ENCODE assay signal across 12 mouse cellular contexts in the genomic region with DNA sequence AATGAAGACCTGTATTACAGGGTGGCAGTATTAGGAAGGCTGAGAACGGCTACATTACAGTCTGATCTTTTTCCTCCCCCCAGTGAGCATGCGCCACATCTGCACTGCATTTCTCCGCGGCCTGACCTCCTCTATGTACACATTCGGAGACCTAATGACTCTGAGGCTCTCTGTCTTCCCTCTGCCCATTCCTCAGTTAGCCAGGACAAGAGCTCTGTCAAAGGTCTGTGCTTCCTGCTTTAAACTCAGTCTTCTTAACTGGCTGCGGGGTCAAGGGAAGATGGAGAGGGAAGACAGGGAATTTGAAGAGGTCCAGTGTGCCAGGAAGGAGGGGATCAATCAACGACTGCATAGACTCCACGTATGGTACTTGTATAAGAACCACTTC. TPM values are rescaled to one million over a fixed set of nuclear protein-coding genes. Genes with fewer than 3 reads are reported as not detected.
DNase-seq lines count a peak whose midpoint lies in the region; ATAC-seq and TF ChIP-seq lines count a peak whose summit lies in the region.
"Had no signal": no experiment of that assay in that cellular context is flagged by ENCODE, and none has a peak within 500 bp of the region (broad histone marks: within the 10 kb centered on the region; RNA-seq: fewer than 3 reads in every experiment).

No protein-coding gene starts in this region.

- H3K9ac ChIP-seq in heart, embryonic 12.5 days: 0 out of 2 replicates have a peak overlapping the region, but pooled peaks have one; percentile 43
- no peak overlapping the region for H3K9ac ChIP-seq in lung, embryonic 14.5 days
- no peak overlapping the region for H3K9ac ChIP-seq in intestine, embryonic 15.5 days
- no peak overlapping the region for H3K9ac ChIP-seq in stomach, embryonic 15.5 days
- no peak overlapping the region for H3K9ac ChIP-seq in forebrain, postnatal 0 days
- H3K9ac ChIP-seq: forebrain, embryonic 15.5 days; hindbrain, embryonic 15.5 days had no signal

- no peak overlapping the region for H3K4me3 ChIP-seq in heart, embryonic 12.5 days
- no peak overlapping the region for H3K4me3 ChIP-seq in lung, embryonic 14.5 days (ENCODE audit: low read depth, low read length)
- no peak overlapping the region for H3K4me3 ChIP-seq in intestine, embryonic 15.5 days (replicated peaks)
- H3K4me3 ChIP-seq in stomach, embryonic 15.5 days (replicated peaks): no peak overlapping the region
- H3K4me3 ChIP-seq in forebrain, postnatal 0 days (ENCODE audit: low read depth, low read length): no peak overlapping the region
- H3K4me3 ChIP-seq: forebrain, embryonic 15.5 days; hindbrain, embryonic 15.5 days had no signal

- 22% methylated on average over 8 of the region's 8 CpGs for WGBS in heart, embryonic 12.5 days
- WGBS in lung, embryonic 14.5 days: 5% methylated on average over 8 of the region's 8 CpGs
- WGBS in intestine, embryonic 15.5 days: 8% methylated on average over 8 of the region's 8 CpGs
- WGBS in stomach, embryonic 15.5 days: 20% methylated on average over 8 of the region's 8 CpGs
- WGBS in forebrain, postnatal 0 days: 76% methylated on average over 8 of the region's 8 CpGs

- H3K4me2 ChIP-seq in heart, embryonic 12.5 days: peak overlapping the region; percentile 7; the same call in 1 of the 2 replicates
- peak overlapping the region; percentile 10; the same call in 1 of the 2 replicates for H3K4me2 ChIP-seq in lung, embryonic 14.5 days
- H3K4me2 ChIP-seq in intestine, embryonic 15.5 days (replicated peaks): peak overlapping the region; percentile 39; the same call in 1 of the 2 replicates
- H3K4me2 ChIP-seq in stomach, embryonic 15.5 days: peak overlapping the region; percentile 27
- H3K4me2 ChIP-seq in forebrain, postnatal 0 days (ENCODE audit: low read depth): no peak overlapping the region
- H3K4me2 ChIP-seq: forebrain, embryonic 15.5 days; hindbrain, embryonic 15.5 days had no signal

- TF ChIP-seq CTCF in lung, embryonic 14.5 days (IDR thresholded peaks at IDR 0.05; ENCODE audit: low read depth): no peak
- TF ChIP-seq CTCF in forebrain, postnatal 0 days (IDR thresholded peaks at IDR 0.05; ENCODE audit: low read depth): no peak

- no peak for ATAC-seq in heart, embryonic 12.5 days (ENCODE audit: insufficient number of reproducible peaks, low FRiP score)
- ATAC-seq in lung, embryonic 14.5 days (ENCODE audit: insufficient read depth): peak; percentile 14; the same call in 1 of the 2 replicates
- ATAC-seq in intestine, embryonic 15.5 days: peak; percentile 34; the same call in 1 of the 2 replicates
- ATAC-seq in stomach, embryonic 15.5 days (ENCODE audit: insufficient read depth, low FRiP score, low read depth): no peak
- ATAC-seq in forebrain, postnatal 0 days: no peak
- ATAC-seq: forebrain, embryonic 15.5 days had no signal

- no peaks in the 10 kb centered on the region for H3K27me3 ChIP-seq in heart, embryonic 12.5 days (replicated peaks)
- H3K27me3 ChIP-seq in lung, embryonic 14.5 days (ENCODE audit: insufficient read depth, low read length): no peaks in the 10 kb centered on the region
- no peaks in the 10 kb centered on the region for H3K27me3 ChIP-seq in intestine, embryonic 15.5 days (replicated peaks)
- H3K27me3 ChIP-seq in stomach, embryonic 15.5 days (replicated peaks): no peaks in the 10 kb centered on the region
- H3K27me3 ChIP-seq in forebrain, postnatal 0 days (ENCODE audit: insufficient read depth, low read length): no peaks in the 10 kb centered on the region
- H3K27me3 ChIP-seq: forebrain, embryonic 15.5 days; hindbrain, embryonic 15.5 days; Patski had no signal

- no peak for DNase-seq in heart, adult 11 months
- DNase-seq in lung, embryonic 14.5 days: peak; percentile 69
- no peak for DNase-seq in lung, postnatal 36 days
- no peak for DNase-seq in T-cell, adult 2 months (ENCODE audit: low spot score)
- DNase-seq in forebrain, postnatal 0 days: no peak
- DNase-seq: lung, postnatal 4 days had no signal

- H3K27ac ChIP-seq in heart, embryonic 12.5 days (ENCODE audit: poor library complexity, severe bottlenecking): peak overlapping the region; percentile 86
- peak overlapping the region; percentile 69 for H3K27ac ChIP-seq in lung, embryonic 14.5 days (ENCODE audit: low read depth)
- H3K27ac ChIP-seq in intestine, embryonic 15.5 days: peak overlapping the region; percentile 42
- peak overlapping the region; percentile 58 for H3K27ac ChIP-seq in stomach, embryonic 15.5 days
- H3K27ac ChIP-seq in forebrain, postnatal 0 days (ENCODE audit: low read depth, low read length): no peak overlapping the region
- H3K27ac ChIP-seq: forebrain, embryonic 15.5 days; hindbrain, embryonic 15.5 days had no signal

- no peaks in the 10 kb centered on the region for H3K9me3 ChIP-seq in heart, embryonic 12.5 days (replicated peaks)
- no peaks in the 10 kb centered on the region for H3K9me3 ChIP-seq in lung, embryonic 14.5 days (ENCODE audit: low read depth, low read length)
- H3K9me3 ChIP-seq in intestine, embryonic 15.5 days: no peaks in the 10 kb centered on the region
- no peaks in the 10 kb centered on the region for H3K9me3 ChIP-seq in stomach, embryonic 15.5 days
- H3K9me3 ChIP-seq in forebrain, postnatal 0 days (ENCODE audit: low read length): no peaks in the 10 kb centered on the region
- H3K9me3 ChIP-seq: forebrain, embryonic 15.5 days; hindbrain, embryonic 15.5 days had no signal

- no peaks in the 10 kb centered on the region for H3K36me3 ChIP-seq in heart, embryonic 12.5 days
- H3K36me3 ChIP-seq in lung, embryonic 14.5 days (ENCODE audit: insufficient read depth): no peaks in the 10 kb centered on the region
- H3K36me3 ChIP-seq in intestine, embryonic 15.5 days: no peaks in the 10 kb centered on the region
- no peaks in the 10 kb centered on the region for H3K36me3 ChIP-seq in stomach, embryonic 15.5 days
- no peaks in the 10 kb centered on the region for H3K36me3 ChIP-seq in forebrain, postnatal 0 days (ENCODE audit: insufficient read depth)
- H3K36me3 ChIP-seq: forebrain, embryonic 15.5 days; hindbrain, embryonic 15.5 days had no signal

- H3K4me1 ChIP-seq in heart, embryonic 12.5 days (replicated peaks): peaks cover 84% of the 10 kb centered on the region
- H3K4me1 ChIP-seq in lung, embryonic 14.5 days (ENCODE audit: insufficient read depth): peaks cover 33% of the 10 kb centered on the region
- H3K4me1 ChIP-seq in intestine, embryonic 15.5 days (replicated peaks): peaks cover 71% of the 10 kb centered on the region
- peaks cover 61% of the 10 kb centered on the region for H3K4me1 ChIP-seq in stomach, embryonic 15.5 days
- H3K4me1 ChIP-seq in forebrain, postnatal 0 days (ENCODE audit: insufficient read depth): no peaks in the 10 kb centered on the region

RNA-seq across cellular contexts. Expression of a gene that starts 39.9 kb away (rescaled TPM):
- polyA plus RNA-seq in heart, embryonic 12.5 days (2016; fragmentation: Nextera tagmentation; extraction: Ambion mirVana): 27.0 and 28.1 TPM in 2 replicates
- 19.8 and 21.0 TPM in 2 replicates for polyA plus RNA-seq in lung, embryonic 14.5 days (2014; fragmentation: Nextera tagmentation; extraction: Ambion mirVana)
- 23.5 and 26.0 TPM in 2 replicates for polyA plus RNA-seq in intestine, embryonic 15.5 days (2015; fragmentation: Nextera tagmentation; extraction: Ambion mirVana)
- polyA plus RNA-seq in stomach, embryonic 15.5 days (2015; fragmentation: Nextera tagmentation; extraction: Ambion mirVana): 22.4 and 25.7 TPM in 2 replicates
- 5.0 and 5.9 TPM in 2 replicates for total RNA-seq in forebrain, postnatal 0 days (2014; rRNA removed)
- polyA plus RNA-seq in forebrain, postnatal 0 days (2015; fragmentation: Nextera tagmentation; extraction: Ambion mirVana): 3.2 and 3.5 TPM in 2 replicates

Comparison
In these comparisons a context has a peak if more than half of its experiments do, and no peak if none do; other contexts are left out.
1. ATAC-seq: peak in lung, embryonic 14.5 days (single experiment) and intestine, embryonic 15.5 days (single experiment); none in heart, embryonic 12.5 days (single experiment), stomach, embryonic 15.5 days (single experiment) and forebrain, postnatal 0 days (single experiment).